Mouse (Mus musculus): ENCODE measurements at regions not wholly inside any gene's neighbourhood (a gene's known extent, or its start where the extent isn't known, plus 50 kb on each side); places are given as distances from the start of the nearest gene placed in this dataset.

GRCm38 (mm10) chr17:63003911-63004310 is 122.8 kb upstream of the Efna5 start:
- ATAC-seq (replicated peaks in 1 of 2; ENCODE audit: insufficient read depth in 1 of 2, low FRiP score in 2 of 2, low TSS enrichment in 1 of 2, low read depth in 1 of 2, poor library complexity in 2 of 2, severe bottlenecking in 2 of 2) = no peak

- no peak for ATAC-seq (replicated peaks in 1 of 2; ENCODE audit: insufficient read depth in 1 of 2, low FRiP score in 2 of 2, low TSS enrichment in 1 of 2, low read depth in 1 of 2, poor library complexity in 2 of 2, severe bottlenecking in 2 of 2)
Measured at GRCm38 (mm10) chr17:63002729-63003128, 121.6 kb upstream of the Efna5 start.

- ATAC-seq (replicated peaks in 1 of 2; ENCODE audit: insufficient read depth in 1 of 2, low FRiP score in 2 of 2, low TSS enrichment in 1 of 2, low read depth in 1 of 2, poor library complexity in 2 of 2, severe bottlenecking in 2 of 2) = no peak
Measured at GRCm38 (mm10) chr17:63001898-63002297, 120.8 kb upstream of the Efna5 start.

- ATAC-seq (replicated peaks in 1 of 2; ENCODE audit: insufficient read depth in 1 of 2, low FRiP score in 2 of 2, low TSS enrichment in 1 of 2, low read depth in 1 of 2, poor library complexity in 2 of 2, severe bottlenecking in 2 of 2) = peak; percentile 82 to 91
Measured at GRCm38 (mm10) chr17:62997691-62998090, 116.6 kb upstream of the Efna5 start.

- no peak for ATAC-seq (replicated peaks in 1 of 2; ENCODE audit: insufficient read depth in 1 of 2, low FRiP score in 2 of 2, low TSS enrichment in 1 of 2, low read depth in 1 of 2, poor library complexity in 2 of 2, severe bottlenecking in 2 of 2)
Measured at GRCm38 (mm10) chr17:62995316-62995715, 114.2 kb upstream of the Efna5 start.

GRCm38 (mm10) chr17:62992977-62993376 is 111.9 kb upstream of the Efna5 start:
- no peak for ATAC-seq (replicated peaks in 1 of 2; ENCODE audit: insufficient read depth in 1 of 2, low FRiP score in 2 of 2, low TSS enrichment in 1 of 2, low read depth in 1 of 2, poor library complexity in 2 of 2, severe bottlenecking in 2 of 2)

GRCm38 (mm10) chr17:62986304-62986703 is 105.2 kb upstream of the Efna5 start:
- ATAC-seq (replicated peaks in 1 of 2; ENCODE audit: insufficient read depth in 1 of 2, low FRiP score in 2 of 2, low TSS enrichment in 1 of 2, low read depth in 1 of 2, poor library complexity in 2 of 2, severe bottlenecking in 2 of 2) = peak in 1 of 2 experiments; percentile 22; a peak in 1 of 4 replicates

- no peak for ATAC-seq (replicated peaks in 1 of 2; ENCODE audit: insufficient read depth in 1 of 2, low FRiP score in 2 of 2, low TSS enrichment in 1 of 2, low read depth in 1 of 2, poor library complexity in 2 of 2, severe bottlenecking in 2 of 2)
Measured at GRCm38 (mm10) chr17:62980337-62980736, 99.2 kb upstream of the Efna5 start.

- no peak for ATAC-seq (replicated peaks in 1 of 2; ENCODE audit: insufficient read depth in 1 of 2, low FRiP score in 2 of 2, low TSS enrichment in 1 of 2, low read depth in 1 of 2, poor library complexity in 2 of 2, severe bottlenecking in 2 of 2)
Measured at GRCm38 (mm10) chr17:62977561-62977960, 96.4 kb upstream of the Efna5 start.

- no peak for ATAC-seq (replicated peaks in 1 of 2; ENCODE audit: insufficient read depth in 1 of 2, low FRiP score in 2 of 2, low TSS enrichment in 1 of 2, low read depth in 1 of 2, poor library complexity in 2 of 2, severe bottlenecking in 2 of 2)
Measured at GRCm38 (mm10) chr17:62977136-62977535, 96.0 kb upstream of the Efna5 start.

- ATAC-seq (replicated peaks in 1 of 2; ENCODE audit: insufficient read depth in 1 of 2, low FRiP score in 2 of 2, low TSS enrichment in 1 of 2, low read depth in 1 of 2, poor library complexity in 2 of 2, severe bottlenecking in 2 of 2) = no peak
Measured at GRCm38 (mm10) chr17:62974627-62975279, 93.6 kb upstream of the Efna5 start.

GRCm38 (mm10) chr17:62969025-62969424 is 87.9 kb upstream of the Efna5 start:
- ATAC-seq (replicated peaks in 1 of 2; ENCODE audit: insufficient read depth in 1 of 2, low FRiP score in 2 of 2, low TSS enrichment in 1 of 2, low read depth in 1 of 2, poor library complexity in 2 of 2, severe bottlenecking in 2 of 2) = no peak

- no peak for ATAC-seq (replicated peaks in 1 of 2; ENCODE audit: insufficient read depth in 1 of 2, low FRiP score in 2 of 2, low TSS enrichment in 1 of 2, low read depth in 1 of 2, poor library complexity in 2 of 2, severe bottlenecking in 2 of 2)
Measured at GRCm38 (mm10) chr17:62963824-62964223, 82.7 kb upstream of the Efna5 start.

GRCm38 (mm10) chr17:62962292-62962618 is 81.1 kb upstream of the Efna5 start:
- no peak for ATAC-seq (replicated peaks in 1 of 2; ENCODE audit: insufficient read depth in 1 of 2, low FRiP score in 2 of 2, low TSS enrichment in 1 of 2, low read depth in 1 of 2, poor library complexity in 2 of 2, severe bottlenecking in 2 of 2)

GRCm38 (mm10) chr17:62961596-62962291 is 80.6 kb upstream of the Efna5 start:
- ATAC-seq (replicated peaks in 1 of 2; ENCODE audit: insufficient read depth in 1 of 2, low FRiP score in 2 of 2, low TSS enrichment in 1 of 2, low read depth in 1 of 2, poor library complexity in 2 of 2, severe bottlenecking in 2 of 2) = no peak

- no peak for ATAC-seq (replicated peaks in 1 of 2; ENCODE audit: insufficient read depth in 1 of 2, low FRiP score in 2 of 2, low TSS enrichment in 1 of 2, low read depth in 1 of 2, poor library complexity in 2 of 2, severe bottlenecking in 2 of 2)
Measured at GRCm38 (mm10) chr17:62959146-62959545, 78.0 kb upstream of the Efna5 start.

GRCm38 (mm10) chr17:62947537-62948193 is 66.5 kb upstream of the Efna5 start:
- ATAC-seq (replicated peaks in 1 of 2; ENCODE audit: insufficient read depth in 1 of 2, low FRiP score in 2 of 2, low TSS enrichment in 1 of 2, low read depth in 1 of 2, poor library complexity in 2 of 2, severe bottlenecking in 2 of 2) = no peak

GRCm38 (mm10) chr17:62940573-62941252 is 59.6 kb upstream of the Efna5 start:
- no peak for ATAC-seq (replicated peaks in 1 of 2; ENCODE audit: insufficient read depth in 1 of 2, low FRiP score in 2 of 2, low TSS enrichment in 1 of 2, low read depth in 1 of 2, poor library complexity in 2 of 2, severe bottlenecking in 2 of 2)
